Mouse (Mus musculus) bone marrow macrophage, adult 2 months (primary cell): ENCODE results near the gene Col23a1.

Source experiments
- CTCF ChIP-seq: IDR thresholded peaks from 2 replicates; pipeline ENCODE4 v1.5.1; 2012; ENCODE audit warnings: low read depth, mild to moderate bottlenecking, low read length, moderate library complexity
- POLR2A ChIP-seq: IDR thresholded peaks from 2 replicates; pipeline ENCODE4 v1.6.1; 2012; ENCODE audit warnings: mild to moderate bottlenecking, low read depth, low read length, borderline replicate concordance

GRCm38 (mm10) chr11:51545811-51546210 is 256.1 kb downstream of the Col23a1 start:
- TF ChIP-seq POLR2A (no peak), CTCF (no peak)
